Mouse (Mus musculus) Muller cell, postnatal 12 days (primary cell): ENCODE measurements around the gene Lama2.
A peak's percentile ranks its signal among the peaks of the same experiment; 100 is the strongest.
"Not testable (repeated sequence)": the region's sequence is repeated elsewhere in the genome, so short reads cannot be mapped to it uniquely, and the experiment has no call there.

ENCODE experiments used
- DNase-seq: peaks from one replicate; pipeline ENCODE4 v3.0.0-alpha.2; 2015; ENCODE audit errors: inconsistent ontology term

Gene Lama2

GRCm38 (mm10) chr10:27012804-27013365 lies 606.7 kb downstream of the Lama2 start:
- peak; percentile 61 for DNase-seq

- DNase-seq: peak; percentile 21
Measured at GRCm38 (mm10) chr10:27007364-27007763, 612.2 kb downstream of the Lama2 start.

GRCm38 (mm10) chr10:27005716-27006115 lies 613.8 kb downstream of the Lama2 start:
- peak; percentile 35 for DNase-seq

GRCm38 (mm10) chr10:27001554-27002178 lies 617.9 kb downstream of the Lama2 start:
- peak; percentile 87 for DNase-seq

- no peak for DNase-seq
Measured at GRCm38 (mm10) chr10:26996684-26997083, 622.9 kb downstream of the Lama2 start.

GRCm38 (mm10) chr10:26995987-26996386 lies 623.6 kb downstream of the Lama2 start:
- peak; percentile 74 for DNase-seq

GRCm38 (mm10) chr10:26995182-26995975 lies 624.2 kb downstream of the Lama2 start:
- DNase-seq: no peak

GRCm38 (mm10) chr10:26993971-26994761 lies 625.4 kb downstream of the Lama2 start:
- no peak for DNase-seq

- no peak for DNase-seq
Measured at GRCm38 (mm10) chr10:26985451-26985850, 634.1 kb downstream of the Lama2 start.

- not testable (repeated sequence) for DNase-seq
Measured at GRCm38 (mm10) chr10:26984082-26984481, 635.5 kb downstream of the Lama2 start.

- DNase-seq: no peak
Measured at GRCm38 (mm10) chr10:26983583-26983982, 636.0 kb downstream of the Lama2 start.

- DNase-seq: no peak
Measured at GRCm38 (mm10) chr10:26982621-26983020, 636.9 kb downstream of the Lama2 start.

- DNase-seq: no peak
Measured at GRCm38 (mm10) chr10:26975372-26975771, 644.2 kb downstream of the Lama2 start.

GRCm38 (mm10) chr10:26974224-26974623 lies 645.3 kb downstream of the Lama2 start:
- no peak for DNase-seq

GRCm38 (mm10) chr10:26973575-26973974 lies 646.0 kb downstream of the Lama2 start:
- DNase-seq: no peak

GRCm38 (mm10) chr10:26958513-26958912 lies 661.0 kb downstream of the Lama2 start:
- DNase-seq: no peak

- no peak for DNase-seq
Measured at GRCm38 (mm10) chr10:26950448-26950847, 669.1 kb downstream of the Lama2 start.

- no peak for DNase-seq
Measured at GRCm38 (mm10) chr10:26949667-26950066, 669.9 kb downstream of the Lama2 start.

- DNase-seq: no peak
Measured at GRCm38 (mm10) chr10:26948331-26948730, 671.2 kb downstream of the Lama2 start.

- DNase-seq: no peak
Measured at GRCm38 (mm10) chr10:26939549-26939948, 680.0 kb downstream of the Lama2 start.

- DNase-seq: not testable (repeated sequence)
Measured at GRCm38 (mm10) chr10:26938464-26938863, 681.1 kb downstream of the Lama2 start.

- not testable (repeated sequence) for DNase-seq
Measured at GRCm38 (mm10) chr10:26936056-26936455, 683.5 kb downstream of the Lama2 start.
